Mouse (Mus musculus): ENCODE results near the gene Snx4. TPM values are rescaled to one million over a fixed set of nuclear protein-coding genes. Genes with fewer than 3 reads are reported as not detected.

Gene Snx4
- polyA plus RNA-seq, 1 experiment from 2014 or later = 85.3 TPM

DNA sequence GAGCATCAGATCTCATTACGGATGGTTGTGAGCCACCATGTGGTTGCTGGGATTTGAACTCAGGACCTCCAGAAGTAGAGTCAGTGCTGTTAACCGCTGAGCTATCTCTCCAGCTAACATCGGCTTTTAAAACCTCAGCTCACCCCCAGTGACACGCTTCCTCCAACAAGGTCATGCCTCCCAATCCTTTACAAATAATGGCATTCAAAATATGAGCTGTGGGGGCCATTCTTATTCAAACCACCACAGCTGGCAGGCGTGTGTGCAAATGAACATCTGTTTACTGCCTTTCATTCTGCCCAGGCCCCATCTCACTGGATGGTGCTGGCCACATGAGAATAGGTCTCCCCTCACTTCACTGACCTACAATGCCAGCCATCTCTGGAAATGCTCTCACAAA, 4.7 kb upstream of the Snx4 start:
- 83% methylated on average over 5 of the region's 5 CpGs for WGBS
- no peak for ATAC-seq (replicated peaks)
- H3K36me3 ChIP-seq (replicated peaks) = peaks cover 8% of the 10 kb centered on the region
- H3K4me2 ChIP-seq = no peak overlapping the region
- no peak overlapping the region for H3K9ac ChIP-seq
- H3K4me3 ChIP-seq = no peak overlapping the region
- H3K27me3 ChIP-seq (replicated peaks) = no peaks in the 10 kb centered on the region
- H3K4me1 ChIP-seq = no peaks in the 10 kb centered on the region; the same call in 1 of the 2 replicates
- H3K27ac ChIP-seq = no peak overlapping the region
- H3K9me3 ChIP-seq = no peaks in the 10 kb centered on the region

DNA sequence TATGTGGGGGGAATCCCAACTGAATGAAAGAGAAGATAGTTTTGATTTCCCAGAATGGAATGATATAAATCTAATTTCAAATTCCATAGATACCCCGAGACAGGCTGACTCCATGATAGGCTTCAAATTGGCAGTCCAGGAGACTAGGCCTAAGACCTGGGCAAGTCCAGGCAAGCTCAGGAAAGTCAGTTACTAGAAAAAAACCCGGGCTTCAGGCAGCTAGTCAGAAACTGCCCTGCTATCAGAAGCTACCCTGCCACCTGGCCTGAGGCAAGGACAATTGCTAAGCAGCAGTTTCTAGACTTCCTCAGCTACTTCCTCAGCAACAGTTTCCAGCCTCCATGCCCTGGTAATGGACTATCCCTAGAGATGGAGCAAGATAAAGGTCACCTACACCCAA, 4.2 kb upstream of the Snx4 start:
- Histone ChIP-seq H3K27me3 (replicated peaks) (no peaks in the 10 kb centered on the region), H3K9me3 (no peaks in the 10 kb centered on the region), H3K4me1 (peaks cover 1% of the 10 kb centered on the region), H3K4me3 (no peak overlapping the region), H3K27ac (no peak overlapping the region), H3K9ac (no peak overlapping the region), H3K4me2 (no peak overlapping the region), H3K36me3 (replicated peaks) (peaks cover 8% of the 10 kb centered on the region)
- WGBS = 84% methylated on average over 2 of the region's 2 CpGs
- no peak for ATAC-seq (replicated peaks)

DNA sequence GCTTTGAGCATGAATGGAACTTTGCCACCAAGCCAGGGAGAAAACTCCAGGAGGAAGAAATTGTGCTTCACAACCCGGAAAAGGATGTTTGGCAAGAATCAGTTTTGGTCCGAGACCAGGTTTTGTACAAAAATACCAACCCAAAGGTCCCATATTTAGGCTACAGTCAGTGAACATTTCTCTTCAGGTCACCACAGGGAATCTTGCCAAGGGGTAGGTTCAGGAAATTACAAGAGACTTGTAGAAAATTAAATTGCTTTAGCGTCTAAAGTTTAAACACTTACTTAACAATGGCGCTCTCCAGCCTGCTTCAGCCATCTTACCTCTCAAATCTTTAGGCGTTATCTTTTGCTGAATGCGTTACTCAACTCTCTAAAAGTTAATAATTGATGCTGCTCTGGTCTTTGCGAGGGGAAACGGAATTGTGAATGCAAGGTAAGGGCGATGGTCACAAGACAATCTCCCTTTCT, 556 bp upstream of the Snx4 start:
- H3K4me3 ChIP-seq = peak overlapping the region; percentile 93
- peak overlapping the region; percentile 85 for H3K4me2 ChIP-seq
- peaks cover 26% of the 10 kb centered on the region for H3K4me1 ChIP-seq
- no peaks in the 10 kb centered on the region for H3K27me3 ChIP-seq (replicated peaks)
- no peak; the same call in 1 of the 2 replicates for ATAC-seq (replicated peaks)
- 24% methylated on average over 9 of the region's 9 CpGs for WGBS
- H3K9ac ChIP-seq = peak overlapping the region; percentile 95
- H3K9me3 ChIP-seq = no peaks in the 10 kb centered on the region
- peak overlapping the region; percentile 3; the same call in 1 of the 2 replicates for H3K27ac ChIP-seq
- no peaks in the 10 kb centered on the region for H3K36me3 ChIP-seq (replicated peaks)

DNA sequence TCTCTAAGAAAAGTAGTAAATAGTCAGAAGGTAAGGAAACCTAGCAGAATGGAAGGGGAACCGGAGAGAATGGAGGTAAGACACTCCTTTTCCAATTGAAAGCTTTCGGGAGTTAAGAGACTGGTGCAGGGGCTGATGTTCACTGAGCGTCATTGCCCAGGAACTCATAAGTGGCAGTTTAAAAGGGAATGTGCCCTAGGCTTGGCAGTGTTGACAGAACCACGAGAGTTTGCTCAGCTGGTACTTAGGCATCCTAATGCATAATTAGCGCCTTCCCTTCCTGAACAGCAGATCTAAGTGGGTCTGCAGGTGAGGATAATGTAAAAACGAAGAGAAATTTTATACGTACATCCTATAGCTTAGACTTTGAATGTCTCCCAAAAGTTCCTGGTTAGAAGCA, 4.4 kb downstream of the Snx4 start:
- Histone ChIP-seq H3K36me3 (replicated peaks) (no peaks in the 10 kb centered on the region), H3K4me1 (peaks cover 27% of the 10 kb centered on the region), H3K4me3 (no peak overlapping the region), H3K27ac (no peak overlapping the region), H3K4me2 (no peak overlapping the region), H3K27me3 (replicated peaks) (no peaks in the 10 kb centered on the region), H3K9ac (no peak overlapping the region), H3K9me3 (no peaks in the 10 kb centered on the region)
- 82% methylated on average over 7 of the region's 7 CpGs for WGBS
- ATAC-seq (replicated peaks) = no peak

DNA sequence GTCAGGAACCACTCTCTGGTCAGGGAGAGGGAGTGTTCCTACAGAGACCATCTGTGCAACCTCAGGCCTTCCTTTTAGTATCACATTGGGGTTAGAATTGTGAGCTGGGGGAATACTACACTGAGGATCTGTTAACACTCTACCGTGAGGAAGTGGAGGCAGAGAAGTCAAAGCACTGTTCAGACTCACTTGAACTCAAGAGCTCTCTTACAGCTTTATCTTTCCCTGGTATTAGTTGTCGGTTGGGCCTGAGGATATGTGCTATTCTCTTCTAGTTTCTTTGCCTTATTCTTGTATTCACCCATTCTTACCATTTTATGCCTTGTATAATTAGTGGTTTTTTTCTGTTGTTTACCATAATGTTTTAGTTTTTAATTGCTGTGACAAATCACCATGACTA, 7.3 kb downstream of the Snx4 start:
- no peaks in the 10 kb centered on the region for H3K27me3 ChIP-seq (replicated peaks)
- peaks cover 10% of the 10 kb centered on the region for H3K4me1 ChIP-seq
- no peak overlapping the region for H3K27ac ChIP-seq
- H3K9ac ChIP-seq = no peak overlapping the region
- no peak for ATAC-seq (replicated peaks)
- no peak overlapping the region for H3K4me3 ChIP-seq
- H3K9me3 ChIP-seq = no peaks in the 10 kb centered on the region
- no peaks in the 10 kb centered on the region for H3K36me3 ChIP-seq (replicated peaks)
- WGBS = 86% methylated on average over 2 of the region's 2 CpGs
- H3K4me2 ChIP-seq = no peak overlapping the region

DNA sequence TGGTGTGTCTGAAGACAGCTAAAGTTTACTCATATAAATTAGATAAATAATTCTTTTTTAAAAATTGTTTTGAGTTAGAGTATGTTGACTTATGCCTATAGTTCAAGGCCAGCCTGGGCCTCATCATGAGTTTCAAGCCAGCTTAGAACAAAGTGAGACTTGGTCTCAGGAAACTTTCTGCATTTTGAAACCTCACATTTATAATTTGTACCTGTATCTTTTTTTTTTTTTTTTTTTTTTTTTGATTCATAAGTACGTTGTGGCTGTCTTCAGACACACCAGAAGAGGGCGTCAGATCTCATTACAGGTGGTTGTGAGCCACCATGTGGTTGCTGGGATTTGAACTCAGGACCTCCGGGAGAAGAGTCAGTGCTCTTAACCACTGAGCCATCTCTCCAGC, 8.6 kb downstream of the Snx4 start:
- Histone ChIP-seq H3K27me3 (replicated peaks) (no peaks in the 10 kb centered on the region), H3K4me2 (no peak overlapping the region), H3K4me3 (no peak overlapping the region), H3K9me3 (no peaks in the 10 kb centered on the region), H3K4me1 (peaks cover 7% of the 10 kb centered on the region; the same call in 1 of the 2 replicates), H3K27ac (no peak overlapping the region), H3K36me3 (replicated peaks) (no peaks in the 10 kb centered on the region; the same call in 1 of the 2 replicates), H3K9ac (no peak overlapping the region)
- no peak for ATAC-seq (replicated peaks)
- 78% methylated on average over 3 of the region's 3 CpGs for WGBS

DNA sequence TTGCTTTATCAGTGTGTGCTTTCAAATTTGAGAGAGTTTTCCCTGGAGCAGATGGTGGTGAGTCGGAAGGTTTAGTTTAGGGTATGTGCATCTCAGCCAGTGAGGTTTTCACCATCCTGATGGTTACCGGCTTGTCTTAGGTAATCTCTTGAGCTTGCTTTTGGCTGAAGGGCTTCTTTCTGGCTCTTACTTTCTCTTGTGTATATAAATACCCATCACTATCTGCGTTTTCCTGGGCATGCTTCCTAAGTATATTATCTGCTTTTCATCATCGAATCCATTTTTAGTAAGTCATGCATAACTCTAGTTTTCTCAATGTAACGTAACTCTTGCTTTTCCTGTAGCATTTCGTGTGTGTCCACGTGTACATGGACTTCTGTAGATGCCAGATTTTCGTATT, 9.6 kb downstream of the Snx4 start:
- no peaks in the 10 kb centered on the region for H3K4me1 ChIP-seq
- H3K27ac ChIP-seq = no peak overlapping the region
- no peak overlapping the region for H3K9ac ChIP-seq
- H3K36me3 ChIP-seq (replicated peaks) = no peaks in the 10 kb centered on the region; the same call in 1 of the 2 replicates
- H3K4me3 ChIP-seq = no peak overlapping the region
- no peaks in the 10 kb centered on the region for H3K9me3 ChIP-seq
- H3K4me2 ChIP-seq = no peak overlapping the region
- 85% methylated on average over 8 of the region's 8 CpGs for WGBS
- no peak for ATAC-seq (replicated peaks)
- no peaks in the 10 kb centered on the region for H3K27me3 ChIP-seq (replicated peaks)

DNA sequence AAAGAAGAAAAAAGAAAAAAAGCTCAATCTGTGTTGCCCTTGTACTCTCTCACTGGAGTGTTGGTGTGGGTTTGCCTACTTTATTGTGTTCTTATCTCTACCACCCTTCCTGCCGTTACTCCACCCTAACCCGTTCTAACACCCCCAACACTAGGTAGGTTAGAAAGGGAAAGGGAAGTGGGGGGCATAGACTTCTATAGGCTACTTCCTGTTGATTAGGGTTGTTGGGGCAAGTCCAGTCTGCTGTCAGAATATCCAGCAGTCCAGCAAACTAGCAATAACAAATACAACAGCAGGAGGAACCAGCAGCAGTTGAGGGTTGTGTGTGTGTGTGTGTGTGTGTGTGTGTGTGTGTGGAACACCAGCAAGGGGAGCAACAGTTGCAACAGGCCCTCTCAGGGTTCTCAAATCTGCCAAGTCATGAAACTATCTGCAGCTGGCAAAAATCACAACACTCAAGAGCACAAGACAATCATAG, 10.4 kb downstream of the Snx4 start:
- 85% methylated on average over 2 of the region's 2 CpGs for WGBS

DNA sequence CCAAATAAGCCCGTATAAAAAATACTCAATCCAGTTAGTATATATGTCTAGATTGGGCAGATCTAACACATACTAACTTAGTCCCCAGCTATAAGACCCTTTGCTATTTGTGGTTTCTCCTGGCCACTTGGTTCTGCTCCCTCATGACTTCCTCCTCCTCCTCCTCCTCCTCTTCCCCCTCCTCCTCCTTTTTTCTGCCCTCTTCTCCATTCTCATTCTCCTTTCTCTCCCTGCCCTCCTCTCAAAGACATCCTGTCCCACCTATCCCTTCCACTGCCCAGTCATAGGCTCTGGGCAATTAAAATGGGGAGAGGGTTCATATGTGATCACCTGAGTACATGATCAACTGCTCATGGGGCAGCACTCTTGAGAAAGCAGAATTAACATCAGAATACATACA, 10.9 kb downstream of the Snx4 start:
- 94% methylated on average over 1 of the region's 1 CpGs for WGBS
- ATAC-seq (replicated peaks) = no peak
- H3K4me1 ChIP-seq = no peaks in the 10 kb centered on the region

More for the DNA sequence above, 10.4 kb downstream of the Snx4 start:
- no peaks in the 10 kb centered on the region for H3K27me3 ChIP-seq (replicated peaks)
- H3K27ac ChIP-seq = no peak overlapping the region
- no peaks in the 10 kb centered on the region for H3K9me3 ChIP-seq
- no peaks in the 10 kb centered on the region for H3K4me1 ChIP-seq
- H3K9ac ChIP-seq = no peak overlapping the region
- no peak overlapping the region for H3K4me2 ChIP-seq
- ATAC-seq (replicated peaks) = no peak
- H3K36me3 ChIP-seq (replicated peaks) = peaks cover 7% of the 10 kb centered on the region; the same call in 1 of the 2 replicates
- no peak overlapping the region for H3K4me3 ChIP-seq

DNA sequence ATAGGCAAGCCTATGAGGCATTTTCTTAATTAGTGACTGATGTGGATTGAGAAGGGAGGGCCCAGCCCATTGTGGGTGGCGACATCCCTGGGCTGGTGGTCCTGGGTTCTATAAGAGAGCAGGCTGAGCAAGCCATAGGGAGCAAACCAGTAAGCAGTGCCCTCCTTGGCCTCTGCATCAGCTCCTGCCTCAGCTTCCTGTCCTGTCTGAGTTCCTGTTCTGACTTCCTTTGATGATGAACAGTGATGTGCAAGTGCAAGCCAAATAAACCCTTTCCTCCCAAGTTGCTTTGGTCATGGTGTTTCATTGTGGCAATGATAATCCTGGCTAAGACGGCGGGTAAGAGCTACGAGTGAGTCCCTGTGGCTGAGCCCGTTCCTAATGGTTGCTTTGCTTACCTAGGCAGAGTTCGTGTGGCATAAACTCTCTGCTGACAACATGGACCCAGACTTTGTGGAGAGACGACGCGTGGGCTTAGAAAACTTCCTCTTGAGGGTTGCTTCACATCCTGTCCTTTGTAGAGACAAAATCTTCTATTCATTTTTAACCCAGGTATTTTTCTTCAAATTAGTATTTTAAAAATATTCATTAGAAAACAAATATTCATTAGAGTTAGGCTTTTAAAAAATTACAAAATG, 16.5 kb downstream of the Snx4 start:
- Histone ChIP-seq H3K27me3 (replicated peaks) (no peaks in the 10 kb centered on the region), H3K27ac (no peak overlapping the region), H3K4me3 (no peak overlapping the region), H3K4me2 (no peak overlapping the region), H3K36me3 (replicated peaks) (peaks cover 18% of the 10 kb centered on the region), H3K9me3 (no peaks in the 10 kb centered on the region), H3K4me1 (no peaks in the 10 kb centered on the region), H3K9ac (no peak overlapping the region)
- no peak for ATAC-seq (replicated peaks)
- WGBS = 91% methylated on average over 9 of the region's 9 CpGs

More for the DNA sequence above, 10.9 kb downstream of the Snx4 start:
- Histone ChIP-seq H3K4me2 (no peak overlapping the region), H3K4me3 (no peak overlapping the region), H3K27me3 (replicated peaks) (no peaks in the 10 kb centered on the region), H3K9ac (no peak overlapping the region), H3K9me3 (no peaks in the 10 kb centered on the region), H3K27ac (no peak overlapping the region), H3K36me3 (replicated peaks) (peaks cover 8% of the 10 kb centered on the region; the same call in 1 of the 2 replicates)

DNA sequence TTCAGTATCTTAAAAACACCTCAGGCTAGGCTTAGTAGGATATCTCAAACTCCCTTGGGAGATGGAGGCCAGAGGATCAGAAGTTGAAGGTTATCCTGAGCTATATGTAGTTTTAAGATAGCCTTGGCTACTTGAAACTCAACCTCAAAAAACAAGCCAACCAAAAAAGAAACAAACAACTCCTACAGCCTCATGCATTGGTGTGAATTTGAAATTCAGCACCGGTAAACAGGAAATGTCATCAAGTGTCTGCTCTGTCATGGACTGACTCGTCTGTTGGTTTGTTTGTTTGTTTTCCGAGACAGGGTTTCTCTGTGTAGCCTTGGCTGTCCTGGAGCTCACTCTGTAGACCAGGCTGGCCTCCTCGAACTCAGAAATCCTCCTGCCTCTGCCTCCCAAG, 20.6 kb downstream of the Snx4 start:
- ATAC-seq (replicated peaks) = no peak
- Histone ChIP-seq H3K9ac (no peak overlapping the region), H3K4me2 (no peak overlapping the region), H3K9me3 (no peaks in the 10 kb centered on the region), H3K4me3 (no peak overlapping the region), H3K36me3 (replicated peaks) (peaks cover 18% of the 10 kb centered on the region), H3K27ac (no peak overlapping the region), H3K4me1 (no peaks in the 10 kb centered on the region), H3K27me3 (replicated peaks) (no peaks in the 10 kb centered on the region)
- WGBS = 93% methylated on average over 4 of the region's 4 CpGs

DNA sequence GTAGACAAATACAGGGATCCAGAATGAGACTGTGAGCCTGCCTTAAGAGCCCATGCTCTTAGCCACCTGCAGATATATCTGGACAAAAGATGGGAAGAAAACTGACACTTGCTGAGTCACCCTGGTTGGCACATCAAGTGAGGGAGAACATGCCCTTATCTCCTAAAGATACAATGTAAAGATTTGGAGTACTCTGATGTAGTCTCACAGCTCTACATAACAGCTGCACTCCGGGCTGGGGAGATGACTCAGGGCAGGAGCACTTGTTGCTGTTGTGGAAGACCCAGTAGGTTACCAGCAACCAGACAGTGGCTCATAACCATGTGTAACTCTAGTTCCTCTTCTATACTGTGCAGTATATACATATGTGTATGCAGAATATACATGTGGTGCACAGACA, 31.8 kb downstream of the Snx4 start:
- Histone ChIP-seq H3K27me3 (replicated peaks) (no peaks in the 10 kb centered on the region), H3K27ac (no peak overlapping the region), H3K4me1 (no peaks in the 10 kb centered on the region), H3K4me3 (no peak overlapping the region), H3K9me3 (no peaks in the 10 kb centered on the region), H3K9ac (no peak overlapping the region), H3K36me3 (replicated peaks) (peaks cover 34% of the 10 kb centered on the region; the same call in 1 of the 2 replicates), H3K4me2 (no peak overlapping the region)
- 90% methylated on average over 1 of the region's 1 CpGs for WGBS
- ATAC-seq (replicated peaks) = no peak

DNA sequence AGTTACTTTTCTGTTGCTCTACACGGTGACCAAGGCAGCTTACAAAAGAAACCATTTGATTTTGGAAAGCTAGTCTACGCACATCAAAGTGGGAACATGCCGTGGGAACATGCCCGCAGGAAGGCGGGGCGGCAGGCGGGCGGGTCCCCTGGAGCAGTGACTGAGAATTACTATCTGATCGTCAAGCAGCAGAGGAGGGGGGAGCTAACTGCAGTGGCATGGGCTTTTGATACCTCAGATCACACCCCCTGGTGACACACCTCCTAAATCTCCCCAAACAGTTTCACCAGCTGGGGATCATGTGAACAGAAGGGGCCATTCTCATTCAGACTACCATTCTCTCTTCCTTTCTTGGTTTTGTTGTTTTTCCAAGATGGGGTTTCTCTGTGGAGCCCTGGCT, 37.3 kb downstream of the Snx4 start:
- H3K4me3 ChIP-seq = no peak overlapping the region
- H3K4me1 ChIP-seq = no peaks in the 10 kb centered on the region
- H3K4me2 ChIP-seq = no peak overlapping the region
- H3K36me3 ChIP-seq (replicated peaks) = peaks cover 53% of the 10 kb centered on the region
- no peaks in the 10 kb centered on the region for H3K9me3 ChIP-seq
- no peak overlapping the region for H3K9ac ChIP-seq
- H3K27ac ChIP-seq = no peak overlapping the region
- no peak for ATAC-seq (replicated peaks)
- 83% methylated on average over 9 of the region's 9 CpGs for WGBS
- H3K27me3 ChIP-seq (replicated peaks) = no peaks in the 10 kb centered on the region
